Mouse (Mus musculus): ENCODE data around the gene Pes1. TPM values are rescaled to one million over a fixed set of nuclear protein-coding genes. Genes with fewer than 3 reads are reported as not detected.

The Pes1 gene
- polyA plus RNA-seq, 1 experiment = 57.9 TPM

DNA sequence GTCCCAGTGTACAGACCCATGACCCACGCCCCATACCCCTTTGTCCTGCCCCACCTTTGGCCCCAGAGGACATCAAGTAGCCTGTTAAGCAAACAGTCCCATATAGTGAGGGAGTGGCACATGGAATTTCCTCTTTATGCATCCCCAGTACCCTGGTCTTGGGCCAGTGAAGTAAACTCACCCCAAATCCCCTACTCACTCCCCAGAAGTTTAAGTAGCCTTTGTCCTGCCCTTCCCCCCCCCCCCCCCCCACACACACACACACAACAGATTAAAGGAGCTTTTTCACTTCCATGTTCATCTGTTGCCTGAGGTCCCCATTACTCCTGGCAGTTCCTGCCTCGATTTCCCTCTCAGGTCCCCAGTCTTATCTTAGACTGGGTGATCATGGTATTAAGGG lies 59.5 kb downstream of the Pes1 start:
- no peak for TF ChIP-seq CTCF (IDR thresholded peaks at IDR 0.05; ENCODE audit: borderline replicate concordance, extremely low read depth, insufficient read depth, insufficient read length)
- TF ChIP-seq POLR2A (IDR thresholded peaks at IDR 0.05; ENCODE audit: borderline replicate concordance, extremely low read depth, insufficient read depth, insufficient read length, poor library complexity, severe bottlenecking) = no peak

GRCm38 (mm10) chr11:4027066-4027465 lies 63.3 kb downstream of the Pes1 start:
- TF ChIP-seq POLR2A (IDR thresholded peaks at IDR 0.05; ENCODE audit: borderline replicate concordance, extremely low read depth, insufficient read depth, insufficient read length, poor library complexity, severe bottlenecking) (no peak), CTCF (IDR thresholded peaks at IDR 0.05; ENCODE audit: borderline replicate concordance, extremely low read depth, insufficient read depth, insufficient read length) (no peak)
- no peak for DNase-seq (ENCODE audit: low read depth)

More for the DNA sequence above, 59.5 kb downstream of the Pes1 start:
- DNase-seq (ENCODE audit: low read depth) = no peak

DNA sequence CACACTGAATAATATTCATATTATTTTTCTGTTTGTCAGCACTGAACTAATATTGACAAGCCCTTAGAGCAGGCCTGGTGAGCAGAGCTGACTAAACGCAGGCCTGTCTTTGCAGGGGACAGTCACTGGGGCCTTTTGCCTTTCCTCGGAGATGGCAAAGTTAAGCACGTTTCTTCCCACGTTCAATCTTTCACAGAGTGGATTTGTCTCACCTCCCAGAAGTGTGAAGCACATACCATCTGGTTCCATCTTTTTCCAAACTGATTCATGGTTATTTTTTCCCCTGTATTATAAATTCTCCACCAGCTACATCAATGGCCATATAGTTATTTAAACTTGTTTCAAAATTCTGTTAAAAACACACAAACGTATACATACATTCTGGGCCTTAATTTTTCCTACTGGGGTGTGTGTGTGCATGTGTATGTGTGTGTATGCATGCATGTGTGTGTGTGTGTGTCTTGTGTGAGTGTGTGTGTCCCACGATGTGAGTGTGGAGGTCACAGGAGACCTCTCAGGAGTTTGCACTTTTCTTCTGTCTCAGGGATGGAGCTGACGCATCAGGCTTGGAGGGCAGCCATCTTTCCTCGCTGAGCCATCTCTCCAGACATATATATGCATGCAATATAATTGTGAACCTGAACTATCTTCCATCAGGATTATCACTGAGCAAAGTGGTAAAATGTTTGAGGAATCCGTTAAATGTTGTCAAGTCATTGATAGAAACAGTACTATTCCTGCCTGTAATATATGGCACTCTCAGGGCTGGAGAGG lies 64.0 kb downstream of the Pes1 start:
- TF ChIP-seq POLR2A (IDR thresholded peaks at IDR 0.05; ENCODE audit: borderline replicate concordance, extremely low read depth, insufficient read depth, insufficient read length, poor library complexity, severe bottlenecking) (no peak), CTCF (IDR thresholded peaks at IDR 0.05; ENCODE audit: borderline replicate concordance, extremely low read depth, insufficient read depth, insufficient read length) (no peak)
- DNase-seq (ENCODE audit: low read depth) = peak; percentile 46

DNA sequence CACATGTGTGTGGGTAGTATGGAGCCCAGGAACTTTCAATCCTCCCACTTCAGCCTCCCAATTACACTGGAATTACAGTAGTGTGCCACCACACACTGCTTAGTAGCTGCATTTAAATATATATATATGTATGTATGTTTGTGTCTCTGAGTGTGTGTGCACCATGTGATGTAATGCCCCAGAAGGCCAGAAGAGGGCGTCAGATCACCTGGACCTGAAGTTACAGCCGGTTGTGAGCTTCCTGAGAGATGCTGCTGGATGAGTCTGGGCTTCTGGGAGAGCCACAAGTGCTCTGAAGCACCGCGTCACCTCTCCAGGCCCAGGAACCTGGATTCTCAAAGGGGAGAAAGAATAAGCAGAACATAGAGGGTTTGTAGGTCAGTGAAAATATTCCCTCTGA lies 65.6 kb downstream of the Pes1 start:
- no peak for DNase-seq (ENCODE audit: low read depth)
- TF ChIP-seq CTCF (IDR thresholded peaks at IDR 0.05; ENCODE audit: borderline replicate concordance, extremely low read depth, insufficient read depth, insufficient read length) (no peak), POLR2A (IDR thresholded peaks at IDR 0.05; ENCODE audit: borderline replicate concordance, extremely low read depth, insufficient read depth, insufficient read length, poor library complexity, severe bottlenecking) (no peak)

Other genes starting within 250 kb of the Pes1 start
- gene Osbp2, start 100.1 kb upstream of the Pes1 start, polyA plus RNA-seq (2012; rRNA removed) = 18.4 and 26.2 TPM in 2 replicates
- gene 4921536K21Rik, start 68.9 kb upstream of the Pes1 start, polyA plus RNA-seq (2012; rRNA removed) = 0.67 and 1.0 TPM in 2 replicates
- gene Dusp18, start 68.7 kb upstream of the Pes1 start, polyA plus RNA-seq (2012; rRNA removed) = 17.6 and 26.4 TPM in 2 replicates
- gene Slc35e4, start 49.3 kb upstream of the Pes1 start, polyA plus RNA-seq (2012; rRNA removed) = 13.2 and 13.5 TPM in 2 replicates
- 21.2 and 27.4 TPM in 2 replicates for gene Tcn2, start 31.8 kb upstream of the Pes1 start, polyA plus RNA-seq (2012; rRNA removed)
- 0.05 TPM in 1 of 2 replicates, not detected in the other for gene 4930556J24Rik, start 12.8 kb downstream of the Pes1 start, polyA plus RNA-seq (2012; rRNA removed)
- 3.2 and 5.3 TPM in 2 replicates for gene Gal3st1, start 19.7 kb downstream of the Pes1 start, polyA plus RNA-seq (2012; rRNA removed)
- gene Sec14l4, start 67.5 kb downstream of the Pes1 start, polyA plus RNA-seq (2012; rRNA removed) = 0.05 TPM in 1 of 2 replicates, not detected in the other
- 0.23 and 0.29 TPM in 2 replicates for gene Sec14l3, start 100.9 kb downstream of the Pes1 start, polyA plus RNA-seq (2012; rRNA removed)
- gene Mtfp1, start 131.5 kb downstream of the Pes1 start, polyA plus RNA-seq (2012; rRNA removed) = 5.7 and 5.9 TPM in 2 replicates
- 4.1 and 5.9 TPM in 2 replicates for gene Sec14l2, start 159.4 kb downstream of the Pes1 start, polyA plus RNA-seq (2012; rRNA removed)
- gene Rnf215, start 171.2 kb downstream of the Pes1 start, polyA plus RNA-seq (2012; rRNA removed) = 60.4 and 66.1 TPM in 2 replicates
- 13.2 and 15.1 TPM in 2 replicates for gene Ccdc157, start 196.3 kb downstream of the Pes1 start, polyA plus RNA-seq (2012; rRNA removed)
- gene Sf3a1, start 196.4 kb downstream of the Pes1 start, polyA plus RNA-seq (2012; rRNA removed) = 70.4 and 84.0 TPM in 2 replicates
- gene Tbc1d10a, start 222.8 kb downstream of the Pes1 start, polyA plus RNA-seq (2012; rRNA removed) = 41.6 and 54.6 TPM in 2 replicates

Measured in brain, embryonic 14.5 days (tissue).